Mouse (Mus musculus) hindbrain, embryonic 16.5 days (tissue): Measurements from ENCODE around the gene Arhgap42. TPM values are rescaled to one million over a fixed set of nuclear protein-coding genes. Genes with fewer than 3 reads are reported as not detected.
A peak's percentile ranks its signal among the peaks of the same experiment; 100 is the strongest.

ENCODE experiments used
- ATAC-seq: fragments of 200-750 bp; cut with Nextera tagmentation; 2 replicates; pipeline ENCODE4 v1.8.0; 2017; ENCODE audit warnings: moderate TSS enrichment, moderate library complexity
- H3K27ac ChIP-seq: fragments of 300-500 bp; sonication (generic); 2 replicates; pipeline ENCODE4 v1.5.1; 2014; ENCODE audit warnings: low read depth, mild to moderate bottlenecking, control low read depth, low read length, moderate library complexity
- H3K27me3 ChIP-seq: fragments of 300-500 bp; sonication (generic); replicated peaks from 2 replicates; pipeline ENCODE4 v1.6.1; 2014; ENCODE audit warnings: low read length; ENCODE audit not compliant: control insufficient read depth, insufficient read depth
- H3K36me3 ChIP-seq: fragments of 300-500 bp; sonication (generic); 2 replicates; pipeline ENCODE4 v1.6.1; 2014; ENCODE audit warnings: mild to moderate bottlenecking, low read length, moderate library complexity, mixed read lengths; ENCODE audit not compliant: control insufficient read depth, insufficient read depth
- H3K4me1 ChIP-seq: fragments of 300-500 bp; sonication (generic); 2 replicates; pipeline ENCODE4 v1.6.1; 2014; ENCODE audit warnings: low read depth, low read length; ENCODE audit not compliant: control insufficient read depth, insufficient read depth
- H3K4me2 ChIP-seq: fragments of 300-500 bp; sonication (generic); 2 replicates; pipeline ENCODE4 v1.6.1; 2014; ENCODE audit warnings: mild to moderate bottlenecking, low read length, control low read depth, moderate library complexity
- H3K4me3 ChIP-seq: fragments of 300-500 bp; sonication (generic); 2 replicates; pipeline ENCODE4 v1.5.1; 2014; ENCODE audit warnings: mild to moderate bottlenecking, low read length, control low read depth, moderate library complexity
- H3K9ac ChIP-seq: fragments of 300-500 bp; sonication (generic); 2 replicates; pipeline ENCODE4 v1.6.1; 2014; ENCODE audit warnings: low read depth, mild to moderate bottlenecking, control low read depth, low read length, moderate library complexity
- H3K9me3 ChIP-seq: fragments of 300-500 bp; sonication (generic); 2 replicates; pipeline ENCODE4 v1.6.1; 2014; ENCODE audit warnings: mild to moderate bottlenecking, low read length, moderate library complexity; ENCODE audit not compliant: control insufficient read depth
- WGBS: fragments of 180-500 bp; shearing (Covaris S2); extraction: QIAGEN DNeasy Blood & Tissue Kit; methylation state at CpG from one replicate; pipeline ENCODE4 v1.1.7; 2014; 5-methylcytosine and 5-hydroxymethylcytosine counted together
- polyA plus RNA-seq: library from polyadenylated mRNA; unstranded; fragments of >200 nt; fragmentation: Nextera tagmentation; extraction: Ambion mirVana; gene quantifications from 2 replicates; pipeline ENCODE4 v1.2.1, GENCODE M21; 2015

The Arhgap42 gene
- polyA plus RNA-seq, 1 experiment from 2014 or later, result 17.1 TPM

- no peaks in the 10 kb centered on the region for H3K9me3 ChIP-seq
- no peak overlapping the region for H3K4me2 ChIP-seq
- no peaks in the 10 kb centered on the region; the same call in 1 of the 2 replicates for H3K4me1 ChIP-seq
- H3K27ac ChIP-seq, result no peak overlapping the region
- no peak overlapping the region for H3K4me3 ChIP-seq
- 14% methylated on average over 3 of the region's 3 CpGs for WGBS
- ATAC-seq, result no peak
- no peaks in the 10 kb centered on the region for H3K27me3 ChIP-seq
- no peaks in the 10 kb centered on the region for H3K36me3 ChIP-seq
- H3K9ac ChIP-seq, result no peak overlapping the region
Observed at GRCm38 (mm10) chr9:9198645-9199044, 40.3 kb downstream of the Arhgap42 start.

GRCm38 (mm10) chr9:9196046-9196445, 42.9 kb downstream of the Arhgap42 start:
- no peak overlapping the region for H3K9ac ChIP-seq
- H3K4me2 ChIP-seq, result no peak overlapping the region
- H3K4me1 ChIP-seq, result no peaks in the 10 kb centered on the region; the same call in 1 of the 2 replicates
- no peak overlapping the region for H3K27ac ChIP-seq
- no peaks in the 10 kb centered on the region for H3K36me3 ChIP-seq
- no peak overlapping the region for H3K4me3 ChIP-seq
- H3K27me3 ChIP-seq, result no peaks in the 10 kb centered on the region
- peak; percentile 67; the same call in 1 of the 2 replicates for ATAC-seq
- H3K9me3 ChIP-seq, result no peaks in the 10 kb centered on the region

GRCm38 (mm10) chr9:9194496-9194895, 44.4 kb downstream of the Arhgap42 start:
- Histone ChIP-seq H3K9me3 (no peaks in the 10 kb centered on the region), H3K9ac (no peak overlapping the region), H3K36me3 (no peaks in the 10 kb centered on the region), H3K27me3 (no peaks in the 10 kb centered on the region), H3K27ac (no peak overlapping the region), H3K4me2 (no peak overlapping the region), H3K4me1 (no peaks in the 10 kb centered on the region; the same call in 1 of the 2 replicates), H3K4me3 (no peak overlapping the region)
- ATAC-seq, result no peak
- 48% methylated on average over 1 of the region's 1 CpGs for WGBS

GRCm38 (mm10) chr9:9192716-9193115, 46.2 kb downstream of the Arhgap42 start:
- Histone ChIP-seq H3K4me3 (no peak overlapping the region), H3K27ac (no peak overlapping the region), H3K9me3 (no peaks in the 10 kb centered on the region), H3K4me1 (no peaks in the 10 kb centered on the region), H3K36me3 (no peaks in the 10 kb centered on the region), H3K4me2 (no peak overlapping the region), H3K9ac (no peak overlapping the region), H3K27me3 (no peaks in the 10 kb centered on the region)
- WGBS, result 88% methylated on average over 4 of the region's 4 CpGs
- no peak for ATAC-seq

- Histone ChIP-seq H3K4me2 (no peak overlapping the region), H3K4me3 (no peak overlapping the region), H3K9ac (no peak overlapping the region), H3K27ac (no peak overlapping the region), H3K36me3 (no peaks in the 10 kb centered on the region), H3K27me3 (no peaks in the 10 kb centered on the region), H3K9me3 (no peaks in the 10 kb centered on the region), H3K4me1 (no peaks in the 10 kb centered on the region)
- 100% methylated on average over 1 of the region's 1 CpGs for WGBS
- no peak for ATAC-seq
Observed at GRCm38 (mm10) chr9:9190835-9191234, 48.1 kb downstream of the Arhgap42 start.

- Histone ChIP-seq H3K4me3 (no peak overlapping the region), H3K4me2 (no peak overlapping the region), H3K36me3 (no peaks in the 10 kb centered on the region), H3K4me1 (no peaks in the 10 kb centered on the region), H3K27me3 (no peaks in the 10 kb centered on the region), H3K9me3 (no peaks in the 10 kb centered on the region), H3K27ac (no peak overlapping the region), H3K9ac (no peak overlapping the region)
- ATAC-seq, result no peak
- 82% methylated on average over 3 of the region's 3 CpGs for WGBS
Observed at GRCm38 (mm10) chr9:9188167-9188566, 50.7 kb downstream of the Arhgap42 start.

- H3K4me3 ChIP-seq, result no peak overlapping the region
- no peaks in the 10 kb centered on the region for H3K9me3 ChIP-seq
- ATAC-seq, result no peak
- no peaks in the 10 kb centered on the region for H3K27me3 ChIP-seq
- H3K36me3 ChIP-seq, result no peaks in the 10 kb centered on the region
- no peak overlapping the region for H3K4me2 ChIP-seq
- no peak overlapping the region for H3K27ac ChIP-seq
- 82% methylated on average over 4 of the region's 4 CpGs for WGBS
- no peak overlapping the region for H3K9ac ChIP-seq
- H3K4me1 ChIP-seq, result no peaks in the 10 kb centered on the region
Observed at GRCm38 (mm10) chr9:9177745-9178144, 61.2 kb downstream of the Arhgap42 start.

GRCm38 (mm10) chr9:9174924-9175323, 64.0 kb downstream of the Arhgap42 start:
- Histone ChIP-seq H3K4me1 (no peaks in the 10 kb centered on the region; the same call in 1 of the 2 replicates), H3K27ac (no peak overlapping the region), H3K27me3 (no peaks in the 10 kb centered on the region), H3K36me3 (no peaks in the 10 kb centered on the region), H3K9me3 (no peaks in the 10 kb centered on the region), H3K9ac (no peak overlapping the region), H3K4me2 (no peak overlapping the region), H3K4me3 (no peak overlapping the region)
- WGBS, result 93% methylated on average over 2 of the region's 2 CpGs
- ATAC-seq, result no peak

- Histone ChIP-seq H3K27me3 (no peaks in the 10 kb centered on the region), H3K4me1 (no peaks in the 10 kb centered on the region; the same call in 1 of the 2 replicates), H3K9me3 (no peaks in the 10 kb centered on the region), H3K9ac (no peak overlapping the region), H3K27ac (no peak overlapping the region), H3K4me3 (no peak overlapping the region), H3K36me3 (no peaks in the 10 kb centered on the region), H3K4me2 (no peak overlapping the region)
- WGBS, result 90% methylated on average over 5 of the region's 5 CpGs
- no peak for ATAC-seq
Observed at GRCm38 (mm10) chr9:9174206-9174605, 64.7 kb downstream of the Arhgap42 start.

GRCm38 (mm10) chr9:9173091-9173490, 65.8 kb downstream of the Arhgap42 start:
- Histone ChIP-seq H3K27me3 (no peaks in the 10 kb centered on the region), H3K9me3 (no peaks in the 10 kb centered on the region), H3K4me2 (no peak overlapping the region), H3K4me3 (no peak overlapping the region), H3K9ac (no peak overlapping the region), H3K27ac (no peak overlapping the region), H3K4me1 (no peaks in the 10 kb centered on the region; the same call in 1 of the 2 replicates), H3K36me3 (no peaks in the 10 kb centered on the region)
- 81% methylated on average over 1 of the region's 1 CpGs for WGBS
- no peak for ATAC-seq
